Comparison of ENCODE assay signal across 7 mouse cellular contexts in the genomic region with DNA sequence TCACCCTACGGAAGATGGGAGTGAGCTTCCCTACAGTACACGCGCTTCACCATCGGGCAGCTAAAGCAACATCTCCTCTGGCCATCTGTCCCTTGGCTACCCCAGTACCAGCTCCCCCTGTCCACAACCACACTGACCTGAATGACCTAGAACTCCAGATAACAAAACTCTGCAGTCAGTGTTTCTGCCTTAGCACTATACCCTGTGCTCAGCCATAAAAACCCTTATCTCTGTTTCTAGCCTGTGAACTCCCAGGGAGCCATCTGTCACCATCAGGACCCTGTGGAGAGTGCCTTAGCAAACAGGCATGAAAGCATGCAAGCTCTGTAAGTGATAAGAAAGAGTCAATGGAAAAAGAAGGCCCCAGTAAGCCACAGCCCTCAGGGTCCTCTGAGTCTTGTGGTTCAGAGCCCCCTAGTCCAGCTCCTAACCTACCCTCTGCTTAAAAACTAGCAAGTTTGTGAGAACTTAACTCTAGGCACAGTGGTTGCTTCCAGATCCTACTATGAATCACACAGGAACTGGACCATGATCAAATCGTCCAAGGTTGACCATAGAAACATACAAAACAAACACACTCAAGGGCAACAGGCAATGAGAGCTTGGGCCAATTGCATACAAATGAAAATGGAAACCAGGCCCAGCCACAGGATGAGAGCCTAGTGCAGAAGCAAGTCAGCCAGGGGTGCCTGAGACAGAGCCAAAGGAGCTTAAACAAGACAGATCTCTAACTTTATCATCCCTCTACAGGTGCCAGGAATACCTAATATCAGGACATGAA. TPM values are rescaled to one million over a fixed set of nuclear protein-coding genes. Genes with fewer than 3 reads are reported as not detected.
DNase-seq lines count a peak whose midpoint lies in the region; ATAC-seq lines count a peak whose summit lies in the region.

No protein-coding gene starts in this region.

- H3K4me2 ChIP-seq in liver, embryonic 12.5 days: peak overlapping the region; percentile 17; the same call in 1 of the 2 replicates

- 29% methylated on average over 5 of the region's 5 CpGs for WGBS in liver, embryonic 12.5 days (ENCODE audit: insufficient replicate concordance)

- H3K27me3 ChIP-seq in liver, embryonic 12.5 days (replicated peaks): 0 out of 2 replicates have a peak, but pooled peaks cover 4% of the 10 kb centered on the region

- H3K9ac ChIP-seq in liver, embryonic 12.5 days: no peak overlapping the region

- peak; percentile 94 for ATAC-seq in liver, embryonic 12.5 days

- H3K36me3 ChIP-seq in liver, embryonic 12.5 days: peaks cover 38% of the 10 kb centered on the region

- no peak overlapping the region for H3K4me3 ChIP-seq in liver, embryonic 12.5 days

- peaks cover 33% of the 10 kb centered on the region for H3K4me1 ChIP-seq in liver, embryonic 12.5 days

- H3K9me3 ChIP-seq in liver, embryonic 12.5 days (replicated peaks): no peaks in the 10 kb centered on the region

- H3K27ac ChIP-seq in liver, embryonic 12.5 days: peak overlapping the region; percentile 46

- DNase-seq in MN1 (ENCODE audit: low spot score): peak; percentile 59
- peak; percentile 59 for DNase-seq in brain, adult 2 months (ENCODE audit: low read depth, low spot score)
- DNase-seq in heart, postnatal 25 days (ENCODE audit: low spot score): peak; percentile 43
- no peak for DNase-seq in right cerebral cortex, adult 18-20 months
- no peak for DNase-seq in right cerebral cortex, postnatal 14 days
- no peak for DNase-seq in spleen, adult 18-20 months

- intact Hi-C loops in heart, postnatal 25 days (cut with DNase I): loop anchor here (2.0 kb wide), 3 partner anchors 17 to 67 kb away; no protein-coding TSS in a partner anchor

RNA-seq across cellular contexts. Expression of a gene that starts 45.3 kb away (rescaled TPM):
- 100 to 1,000 TPM in 1 of 2 experiments, 10 to 100 TPM in 1; 99.0 to 108 TPM for total RNA-seq in heart, postnatal 25 days (2021)
- 24.7 and 25.3 TPM in 2 replicates for polyA plus RNA-seq in liver, embryonic 12.5 days (2016; fragmentation: Nextera tagmentation; extraction: Ambion mirVana)

RNA-seq across cellular contexts. Expression of a gene that starts 48.5 kb away (rescaled TPM):
- 10 to 100 TPM; 11.3 to 12.8 TPM for total RNA-seq in heart, postnatal 25 days (2021)
- not detected in 2 replicates for polyA plus RNA-seq in liver, embryonic 12.5 days (2016; fragmentation: Nextera tagmentation; extraction: Ambion mirVana)

Comparison
In these comparisons a context has a peak if more than half of its experiments do, and no peak if none do; other contexts are left out.
1. DNase-seq: peak in MN1 (single experiment), brain, adult 2 months (single experiment) and heart, postnatal 25 days (single experiment); none in right cerebral cortex, adult 18-20 months (single experiment), right cerebral cortex, postnatal 14 days (single experiment) and spleen, adult 18-20 months (0 of 2).